Mouse (Mus musculus): ENCODE measurements around the gene Ubash3b.
A peak's percentile ranks its signal among the peaks of the same experiment; 100 is the strongest.

The Ubash3b gene

GRCm38 (mm10) chr9:41162363-41162762 is 866 bp upstream of the Ubash3b start:
- no peak for DNase-seq

GRCm38 (mm10) chr9:41160536-41161176 is 841 bp downstream of the Ubash3b start:
- peak; percentile 75 for DNase-seq

- DNase-seq, result no peak
Observed at GRCm38 (mm10) chr9:41159223-41159622, 2.3 kb downstream of the Ubash3b start.

- DNase-seq, result no peak
Observed at GRCm38 (mm10) chr9:41157872-41158567, 3.5 kb downstream of the Ubash3b start.

GRCm38 (mm10) chr9:41157020-41157871 is 4.3 kb downstream of the Ubash3b start:
- DNase-seq, result peak; percentile 85

- peak; percentile 60 for DNase-seq
Observed at GRCm38 (mm10) chr9:41156720-41157019, 4.8 kb downstream of the Ubash3b start.

GRCm38 (mm10) chr9:41156006-41156719 is 5.3 kb downstream of the Ubash3b start:
- DNase-seq, result no peak

- DNase-seq, result no peak
Observed at GRCm38 (mm10) chr9:41153979-41154378, 7.5 kb downstream of the Ubash3b start.

GRCm38 (mm10) chr9:41153050-41153449 is 8.4 kb downstream of the Ubash3b start:
- DNase-seq, result no peak

GRCm38 (mm10) chr9:41151491-41151890 is 10.0 kb downstream of the Ubash3b start:
- no peak for DNase-seq

GRCm38 (mm10) chr9:41149896-41150295 is 11.6 kb downstream of the Ubash3b start:
- no peak for DNase-seq

GRCm38 (mm10) chr9:41149079-41149676 is 12.3 kb downstream of the Ubash3b start:
- DNase-seq, result peak; percentile 83

GRCm38 (mm10) chr9:41148600-41148999 is 12.9 kb downstream of the Ubash3b start:
- DNase-seq, result no peak

GRCm38 (mm10) chr9:41147203-41147842 is 14.2 kb downstream of the Ubash3b start:
- DNase-seq, result no peak

GRCm38 (mm10) chr9:41143825-41144224 is 17.7 kb downstream of the Ubash3b start:
- DNase-seq, result no peak

GRCm38 (mm10) chr9:41143115-41143514 is 18.4 kb downstream of the Ubash3b start:
- DNase-seq, result no peak

- DNase-seq, result no peak
Observed at GRCm38 (mm10) chr9:41141026-41141425, 20.5 kb downstream of the Ubash3b start.

GRCm38 (mm10) chr9:41138987-41139808 is 22.3 kb downstream of the Ubash3b start:
- DNase-seq, result no peak

GRCm38 (mm10) chr9:41136691-41137467 is 24.6 kb downstream of the Ubash3b start:
- peak; percentile 81 for DNase-seq

- no peak for DNase-seq
Observed at GRCm38 (mm10) chr9:41136273-41136672, 25.2 kb downstream of the Ubash3b start.

Data from layer of hippocampus, adult 9-11 months (tissue).